Mouse (Mus musculus): ENCODE results near the gene Wipf3.

DNA sequence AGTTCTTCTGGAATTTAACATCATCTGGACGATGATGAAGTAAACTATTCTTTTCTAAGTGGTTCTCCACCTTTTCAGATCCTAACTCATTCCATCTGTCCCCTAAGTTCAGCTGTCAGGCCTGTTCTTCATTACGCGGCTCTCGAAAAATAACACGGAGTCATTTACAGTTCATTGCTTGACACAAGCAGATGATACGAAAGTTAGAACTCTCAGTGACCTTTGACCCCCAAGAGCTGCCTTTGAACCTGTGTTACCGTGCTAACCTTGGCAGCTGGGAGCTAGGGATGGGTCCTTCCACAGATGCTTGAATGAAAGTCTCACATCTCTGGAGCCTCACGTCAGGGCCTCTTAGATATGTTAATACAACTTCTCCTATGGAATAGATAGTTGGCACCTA lies 46.8 kb upstream of the Wipf3 start:
- TF ChIP-seq CTCF (IDR thresholded peaks at IDR 0.05; ENCODE audit: borderline replicate concordance, extremely low read depth, insufficient read depth, insufficient read length), result no peak
- no peak for TF ChIP-seq POLR2A (IDR thresholded peaks at IDR 0.05; ENCODE audit: borderline replicate concordance, extremely low read depth, insufficient read depth, insufficient read length, poor library complexity, severe bottlenecking)

All from brain, embryonic 14.5 days (tissue).